In genomic region chr2:63472248-63472647, GRCm38 (mm10) we compare ENCODE assay signal across 19 mouse cellular contexts.
"Had no signal": no experiment of that assay in that cellular context is flagged by ENCODE, and none has a peak within 500 bp of the region (broad histone marks: within the 10 kb centered on the region; RNA-seq: fewer than 3 reads in every experiment).

No protein-coding gene starts in this region.

- DNase-seq: kidney, adult 2 months; kidney, postnatal 25 days; layer of hippocampus, adult 9-11 months; liver, postnatal 0 days; lung, embryonic 14.5 days; thymus, postnatal 25 days had no signal

- H3K27me3 ChIP-seq: limb, embryonic 12.5 days; limb, embryonic 15.5 days; megakaryocyte, embryonic 14.5 days; midbrain, embryonic 15.5 days; neural tube, embryonic 13.5 days had no signal

- H3K4me1 ChIP-seq: limb, embryonic 12.5 days; limb, embryonic 15.5 days; megakaryocyte, embryonic 14.5 days; midbrain, embryonic 15.5 days; neural tube, embryonic 13.5 days had no signal

- H3K4me2 ChIP-seq: limb, embryonic 12.5 days; limb, embryonic 15.5 days; liver, embryonic 11.5 days; lung, embryonic 14.5 days; midbrain, embryonic 11.5 days; midbrain, embryonic 15.5 days; neural tube, embryonic 13.5 days had no signal

- H3K27ac ChIP-seq: kidney, postnatal 0 days; layer of hippocampus, adult 2 months; limb, embryonic 12.5 days; limb, embryonic 15.5 days; liver, embryonic 14.5 days; macrophage; midbrain, embryonic 15.5 days; neural tube, embryonic 13.5 days had no signal

- H3K4me3 ChIP-seq: layer of hippocampus, adult 2 months; limb, embryonic 12.5 days; limb, embryonic 15.5 days; megakaryocyte, embryonic 14.5 days; midbrain, embryonic 15.5 days; neural tube, embryonic 13.5 days had no signal

- H3K36me3 ChIP-seq: limb, embryonic 12.5 days; limb, embryonic 15.5 days; midbrain, embryonic 15.5 days; neural tube, embryonic 13.5 days had no signal

- H3K9me3 ChIP-seq: limb, embryonic 12.5 days; limb, embryonic 15.5 days; megakaryocyte, embryonic 14.5 days; midbrain, embryonic 15.5 days; neural tube, embryonic 13.5 days had no signal

- ATAC-seq: intestine, postnatal 0 days; liver, postnatal 0 days; lung, postnatal 0 days; midbrain, embryonic 15.5 days had no signal

- H3K9ac ChIP-seq: limb, embryonic 12.5 days; limb, embryonic 15.5 days; liver, embryonic 14.5 days; liver, postnatal 0 days; lung, embryonic 14.5 days; midbrain, embryonic 15.5 days; neural tube, embryonic 13.5 days had no signal
